Mouse (Mus musculus): Measurements from ENCODE around the gene B3gnt7. TPM values are rescaled to one million over a fixed set of nuclear protein-coding genes. Genes with fewer than 3 reads are reported as not detected.
A peak's percentile ranks its signal among the peaks of the same experiment; 100 is the strongest.

B3gnt7 gene
- 5.3 and 8.1 TPM in 2 replicates for polyA plus RNA-seq (2014; fragmentation: Nextera tagmentation; extraction: Ambion mirVana)

DNA sequence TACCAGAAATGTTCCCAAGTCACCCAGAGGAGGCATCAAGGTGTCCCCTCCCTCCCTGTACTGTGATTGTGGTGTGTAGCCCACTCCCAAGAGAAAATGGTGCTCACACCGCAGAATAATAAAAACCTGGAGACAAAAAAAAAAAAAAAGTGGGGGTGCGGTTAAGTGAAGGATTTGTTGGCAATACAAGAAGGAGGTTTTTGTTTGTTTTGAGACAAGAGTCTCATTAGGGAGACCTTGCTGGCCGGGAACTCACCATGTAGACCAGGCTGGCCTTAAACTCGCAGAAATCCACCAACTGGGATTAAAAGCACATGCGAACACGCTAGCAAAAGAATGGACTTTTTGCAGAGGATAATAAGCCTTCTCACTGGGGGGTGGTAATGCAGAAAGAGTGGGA lies at the start of gene B3gnt7:
Gene B3gnt7, plus strand, starts transcription at position 301 of the 400 bp plus-strand sequence.
- Histone ChIP-seq H3K9me3 (ENCODE audit: control insufficient read depth, low read length) (no peaks in the 10 kb centered on the region), H3K27me3 (ENCODE audit: control insufficient read depth, insufficient read depth, low read length) (peaks cover 12% of the 10 kb centered on the region; the same call in 1 of the 2 replicates), H3K9ac (ENCODE audit: low read depth, low read length) (peak within 1 kb of the TSS; percentile 63), H3K4me3 (ENCODE audit: low read length) (peak within 1 kb of the TSS; percentile 69), H3K36me3 (ENCODE audit: control insufficient read depth, insufficient read depth, low read length) (no peaks in the 10 kb centered on the region), H3K4me2 (replicated peaks; ENCODE audit: low read depth, low read length) (peak within 1 kb of the TSS; percentile 98), H3K27ac (ENCODE audit: low read depth, low read length) (no peak within 1 kb of the TSS), H3K4me1 (ENCODE audit: control insufficient read depth, insufficient read depth, low read length) (no peaks in the 10 kb centered on the region)
- WGBS = 30% methylated on average over 6 of the region's 6 CpGs
- no peak for ATAC-seq (ENCODE audit: low FRiP score, low TSS enrichment)

DNA sequence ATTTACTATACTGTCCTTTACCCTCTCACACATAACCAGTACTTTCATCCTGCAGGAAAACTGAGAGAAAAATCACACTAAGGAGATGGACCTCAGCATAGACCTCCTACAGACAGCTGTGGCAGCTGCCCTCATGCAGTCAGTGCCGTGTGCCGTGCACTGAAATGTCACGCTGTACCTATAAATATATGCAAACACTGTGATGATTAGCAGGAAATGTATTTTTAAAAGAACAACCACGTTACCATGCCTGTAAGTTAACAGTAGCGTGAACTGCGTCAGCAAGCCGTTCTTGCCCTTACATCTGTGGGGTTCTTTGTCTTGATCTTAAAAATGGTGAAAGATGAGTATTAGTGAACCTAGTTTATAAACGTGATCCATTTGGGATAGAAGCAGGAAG lies 49.2 kb upstream of the B3gnt7 start:
- no peak for ATAC-seq (ENCODE audit: low FRiP score, low TSS enrichment)
- 89% methylated on average over 8 of the region's 8 CpGs for WGBS
- no peaks in the 10 kb centered on the region for H3K4me1 ChIP-seq (ENCODE audit: control insufficient read depth, insufficient read depth, low read length)
- no peaks in the 10 kb centered on the region for H3K27me3 ChIP-seq (ENCODE audit: control insufficient read depth, insufficient read depth, low read length)
- H3K4me2 ChIP-seq (replicated peaks; ENCODE audit: low read depth, low read length) = no peak overlapping the region
- H3K9ac ChIP-seq (ENCODE audit: low read depth, low read length) = no peak overlapping the region
- peaks cover 3% of the 10 kb centered on the region; the same call in 1 of the 2 replicates for H3K36me3 ChIP-seq (ENCODE audit: control insufficient read depth, insufficient read depth, low read length)
- H3K27ac ChIP-seq (ENCODE audit: low read depth, low read length) = no peak overlapping the region
- no peak overlapping the region for H3K4me3 ChIP-seq (ENCODE audit: low read length)
- H3K9me3 ChIP-seq (ENCODE audit: control insufficient read depth, low read length) = no peaks in the 10 kb centered on the region

DNA sequence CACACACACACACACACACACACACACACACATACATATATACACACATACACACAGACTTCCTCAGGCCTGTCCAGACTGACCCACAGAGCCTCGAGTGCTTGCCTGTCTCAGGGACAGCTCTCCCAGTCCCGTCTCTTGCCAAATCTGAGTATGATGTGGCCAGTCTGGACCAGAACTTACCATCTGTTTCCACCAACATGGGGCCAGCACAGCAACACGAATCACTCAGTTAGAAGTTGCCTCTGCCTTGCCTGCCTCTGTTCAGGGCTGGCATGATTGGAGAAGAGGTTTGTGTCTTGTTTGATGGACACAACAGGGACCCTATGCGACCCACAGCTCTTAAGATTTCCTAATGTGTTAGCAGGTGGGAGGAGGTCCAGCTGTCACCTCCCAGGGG lies 46.3 kb upstream of the B3gnt7 start:
- Histone ChIP-seq H3K36me3 (ENCODE audit: control insufficient read depth, insufficient read depth, low read length) (no peaks in the 10 kb centered on the region; the same call in 1 of the 2 replicates), H3K27ac (ENCODE audit: low read depth, low read length) (no peak overlapping the region), H3K9ac (ENCODE audit: low read depth, low read length) (no peak overlapping the region), H3K27me3 (ENCODE audit: control insufficient read depth, insufficient read depth, low read length) (no peaks in the 10 kb centered on the region), H3K4me2 (replicated peaks; ENCODE audit: low read depth, low read length) (no peak overlapping the region), H3K4me3 (ENCODE audit: low read length) (no peak overlapping the region), H3K4me1 (ENCODE audit: control insufficient read depth, insufficient read depth, low read length) (no peaks in the 10 kb centered on the region), H3K9me3 (ENCODE audit: control insufficient read depth, low read length) (no peaks in the 10 kb centered on the region)
- ATAC-seq (ENCODE audit: low FRiP score, low TSS enrichment) = no peak
- 69% methylated on average over 4 of the region's 4 CpGs for WGBS

DNA sequence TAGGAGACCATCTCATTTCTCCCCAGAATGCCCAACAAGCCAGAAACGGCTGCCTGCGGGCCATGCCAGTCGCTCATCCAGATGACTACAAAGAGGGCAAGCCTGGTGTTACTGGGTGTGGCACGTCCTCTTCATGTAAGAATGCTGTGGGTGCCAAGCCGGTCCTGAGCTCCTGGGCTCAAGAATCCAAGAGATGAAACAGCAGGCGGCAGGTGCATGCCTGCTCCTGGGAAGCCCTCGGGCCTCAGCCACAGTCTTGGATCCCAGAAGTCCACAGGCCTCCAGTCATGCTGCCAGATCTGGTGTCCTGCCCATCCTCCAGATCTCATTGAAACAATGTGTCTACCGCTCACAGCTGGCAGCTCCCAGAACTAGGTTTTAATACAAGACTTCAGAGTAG lies 45.4 kb upstream of the B3gnt7 start:
- no peak overlapping the region for H3K27ac ChIP-seq (ENCODE audit: low read depth, low read length)
- H3K4me3 ChIP-seq (ENCODE audit: low read length) = no peak overlapping the region
- H3K4me2 ChIP-seq (replicated peaks; ENCODE audit: low read depth, low read length) = no peak overlapping the region
- H3K9me3 ChIP-seq (ENCODE audit: control insufficient read depth, low read length) = no peaks in the 10 kb centered on the region
- H3K9ac ChIP-seq (ENCODE audit: low read depth, low read length) = no peak overlapping the region
- WGBS = 93% methylated on average over 8 of the region's 8 CpGs
- H3K27me3 ChIP-seq (ENCODE audit: control insufficient read depth, insufficient read depth, low read length) = no peaks in the 10 kb centered on the region
- H3K4me1 ChIP-seq (ENCODE audit: control insufficient read depth, insufficient read depth, low read length) = no peaks in the 10 kb centered on the region
- ATAC-seq (ENCODE audit: low FRiP score, low TSS enrichment) = no peak
- H3K36me3 ChIP-seq (ENCODE audit: control insufficient read depth, insufficient read depth, low read length) = no peaks in the 10 kb centered on the region; the same call in 1 of the 2 replicates

DNA sequence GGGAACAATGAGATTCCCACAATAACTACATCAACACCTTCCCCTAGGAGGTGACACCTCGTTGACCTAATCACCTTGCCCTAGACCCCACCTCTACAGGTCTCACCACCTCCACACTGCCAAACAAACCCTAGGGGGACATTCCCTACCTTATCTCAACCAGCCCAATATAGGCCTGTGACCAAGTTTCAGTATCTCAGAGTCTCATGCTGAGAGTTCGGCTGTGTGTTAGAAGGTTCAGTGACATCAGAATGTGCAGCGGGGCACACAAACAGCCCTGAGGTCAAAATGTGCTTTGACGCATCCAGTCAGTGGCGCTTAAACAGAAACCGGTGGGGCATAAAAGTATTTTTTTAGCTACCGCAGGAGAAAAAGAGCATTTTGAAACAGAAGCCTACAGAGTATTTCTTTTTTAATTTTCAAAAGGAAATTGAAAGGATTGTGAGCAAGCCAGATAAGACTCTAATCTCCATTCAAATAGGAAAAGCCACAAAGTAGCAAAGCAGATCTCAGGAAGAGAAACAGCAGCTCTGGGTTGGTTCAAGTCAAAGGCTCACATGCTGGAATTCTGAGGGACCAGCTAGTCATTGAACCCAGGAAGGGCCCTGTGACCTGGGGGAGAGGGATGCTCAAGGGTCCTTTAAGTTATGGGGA lies 44.3 kb upstream of the B3gnt7 start:
- Histone ChIP-seq H3K27ac (ENCODE audit: low read depth, low read length) (no peak overlapping the region), H3K4me2 (replicated peaks; ENCODE audit: low read depth, low read length) (no peak overlapping the region), H3K9ac (ENCODE audit: low read depth, low read length) (no peak overlapping the region), H3K4me3 (ENCODE audit: low read length) (no peak overlapping the region), H3K9me3 (ENCODE audit: control insufficient read depth, low read length) (no peaks in the 10 kb centered on the region), H3K27me3 (ENCODE audit: control insufficient read depth, insufficient read depth, low read length) (no peaks in the 10 kb centered on the region), H3K36me3 (ENCODE audit: control insufficient read depth, insufficient read depth, low read length) (no peaks in the 10 kb centered on the region; the same call in 1 of the 2 replicates), H3K4me1 (ENCODE audit: control insufficient read depth, insufficient read depth, low read length) (no peaks in the 10 kb centered on the region)
- 56% methylated on average over 7 of the region's 7 CpGs for WGBS
- ATAC-seq (ENCODE audit: low FRiP score, low TSS enrichment) = no peak

DNA sequence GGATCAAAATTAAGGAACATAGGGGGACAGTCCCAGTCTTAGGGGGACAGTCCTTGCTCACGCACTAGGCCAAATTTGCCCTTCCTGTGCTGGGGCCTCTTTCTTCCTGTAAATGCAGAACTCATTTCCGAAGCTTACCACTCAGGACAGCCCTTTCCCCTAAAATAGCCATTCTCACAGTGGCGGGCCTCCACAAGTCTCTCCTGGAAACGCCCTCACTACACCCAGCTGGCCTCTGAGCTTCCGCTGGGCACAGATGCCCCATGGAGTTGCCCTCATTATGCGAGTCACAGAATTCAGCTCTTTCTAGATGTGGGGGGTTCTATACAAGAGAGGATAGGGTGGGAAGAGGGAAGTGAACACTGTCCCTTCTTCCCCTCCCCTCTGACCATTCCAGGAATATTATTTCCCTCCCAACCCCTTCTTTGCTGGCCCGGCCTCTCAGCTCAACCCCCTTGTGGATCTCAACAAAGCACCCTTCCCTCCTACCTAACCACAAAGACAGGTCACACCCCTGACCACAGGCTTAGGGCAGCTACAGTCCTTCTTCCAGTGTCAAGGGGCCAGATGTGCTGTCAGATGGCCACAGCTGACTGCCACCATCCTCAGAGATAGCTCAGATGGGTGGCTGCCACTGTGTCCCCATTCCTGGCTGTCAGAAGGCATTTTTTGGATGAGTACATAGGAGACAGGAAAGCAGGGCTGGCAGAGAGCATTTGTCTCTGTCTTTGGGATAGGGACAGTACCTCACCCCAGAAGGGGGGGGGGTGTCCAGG lies 38.9 kb upstream of the B3gnt7 start:
- Histone ChIP-seq H3K4me3 (ENCODE audit: low read length) (no peak overlapping the region), H3K9me3 (ENCODE audit: control insufficient read depth, low read length) (no peaks in the 10 kb centered on the region), H3K9ac (ENCODE audit: low read depth, low read length) (no peak overlapping the region), H3K27me3 (ENCODE audit: control insufficient read depth, insufficient read depth, low read length) (no peaks in the 10 kb centered on the region), H3K4me2 (replicated peaks; ENCODE audit: low read depth, low read length) (no peak overlapping the region), H3K4me1 (ENCODE audit: control insufficient read depth, insufficient read depth, low read length) (no peaks in the 10 kb centered on the region), H3K36me3 (ENCODE audit: control insufficient read depth, insufficient read depth, low read length) (no peaks in the 10 kb centered on the region; the same call in 1 of the 2 replicates), H3K27ac (ENCODE audit: low read depth, low read length) (no peak overlapping the region)
- WGBS = 71% methylated on average over 7 of the region's 7 CpGs
- no peak for ATAC-seq (ENCODE audit: low FRiP score, low TSS enrichment)

DNA sequence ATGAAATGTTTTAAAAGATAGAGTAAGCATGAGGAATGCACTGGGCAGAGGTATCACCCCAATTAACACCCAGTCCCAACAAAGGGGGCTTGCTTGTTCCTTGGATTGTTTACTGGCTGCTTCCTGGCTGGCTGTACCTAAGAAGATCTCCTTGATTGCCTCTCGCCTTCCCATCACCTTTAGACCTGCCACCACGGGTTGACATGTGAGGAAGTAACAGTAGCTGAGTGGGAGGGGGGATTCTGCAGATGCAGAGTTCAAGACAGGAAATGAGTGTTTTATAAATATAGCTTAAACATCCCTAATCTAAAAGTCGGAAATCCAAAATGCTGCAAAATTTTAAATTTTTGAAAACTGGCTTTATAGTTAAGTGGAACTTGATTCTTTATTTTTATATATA lies 37.6 kb upstream of the B3gnt7 start:
- no peak for ATAC-seq (ENCODE audit: low FRiP score, low TSS enrichment)
- Histone ChIP-seq H3K4me2 (replicated peaks; ENCODE audit: low read depth, low read length) (no peak overlapping the region), H3K27me3 (ENCODE audit: control insufficient read depth, insufficient read depth, low read length) (no peaks in the 10 kb centered on the region), H3K9me3 (ENCODE audit: control insufficient read depth, low read length) (no peaks in the 10 kb centered on the region), H3K9ac (ENCODE audit: low read depth, low read length) (no peak overlapping the region), H3K36me3 (ENCODE audit: control insufficient read depth, insufficient read depth, low read length) (no peaks in the 10 kb centered on the region), H3K4me3 (ENCODE audit: low read length) (no peak overlapping the region), H3K27ac (ENCODE audit: low read depth, low read length) (no peak overlapping the region), H3K4me1 (ENCODE audit: control insufficient read depth, insufficient read depth, low read length) (no peaks in the 10 kb centered on the region)
- 38% methylated on average over 3 of the region's 3 CpGs for WGBS

DNA sequence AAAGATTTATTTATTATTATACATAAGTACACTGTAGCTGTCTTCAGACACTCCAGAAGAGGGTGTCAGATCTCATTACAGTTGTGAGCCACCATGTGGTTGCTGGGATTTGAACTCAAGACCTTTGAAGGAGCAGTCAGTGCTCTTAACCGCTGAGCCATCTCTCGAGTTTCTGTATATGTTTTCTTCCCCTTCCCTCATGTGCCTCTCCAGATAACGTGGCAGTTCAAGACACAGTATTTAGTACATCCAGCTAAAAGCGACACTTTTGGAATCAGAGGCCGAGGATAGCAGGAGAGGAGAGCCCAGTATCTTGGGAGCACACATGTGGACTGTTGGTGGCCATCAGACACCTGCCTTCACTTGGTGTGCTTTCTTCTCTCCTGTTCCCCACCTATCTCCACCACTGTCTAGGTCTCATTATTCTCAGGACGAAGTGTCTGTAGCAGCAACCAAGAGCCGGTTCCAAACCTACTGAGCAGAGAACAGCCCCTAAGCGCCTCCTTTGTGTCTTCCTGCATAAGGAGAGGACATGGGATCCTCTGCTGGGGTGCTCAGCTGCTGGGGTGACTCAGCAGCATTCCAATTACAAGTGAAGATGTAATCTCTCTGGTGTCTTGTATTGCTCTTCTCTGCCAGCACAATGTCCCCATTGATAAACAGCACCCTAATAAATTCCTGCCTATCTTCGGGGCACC lies 34.0 kb upstream of the B3gnt7 start:
- Histone ChIP-seq H3K27ac (ENCODE audit: low read depth, low read length) (no peak overlapping the region), H3K27me3 (ENCODE audit: control insufficient read depth, insufficient read depth, low read length) (no peaks in the 10 kb centered on the region), H3K36me3 (ENCODE audit: control insufficient read depth, insufficient read depth, low read length) (no peaks in the 10 kb centered on the region), H3K4me3 (ENCODE audit: low read length) (no peak overlapping the region), H3K9me3 (ENCODE audit: control insufficient read depth, low read length) (no peaks in the 10 kb centered on the region), H3K4me2 (replicated peaks; ENCODE audit: low read depth, low read length) (no peak overlapping the region), H3K9ac (ENCODE audit: low read depth, low read length) (no peak overlapping the region), H3K4me1 (ENCODE audit: control insufficient read depth, insufficient read depth, low read length) (no peaks in the 10 kb centered on the region)
- 89% methylated on average over 9 of the region's 9 CpGs for WGBS
- no peak for ATAC-seq (ENCODE audit: low FRiP score, low TSS enrichment)

DNA sequence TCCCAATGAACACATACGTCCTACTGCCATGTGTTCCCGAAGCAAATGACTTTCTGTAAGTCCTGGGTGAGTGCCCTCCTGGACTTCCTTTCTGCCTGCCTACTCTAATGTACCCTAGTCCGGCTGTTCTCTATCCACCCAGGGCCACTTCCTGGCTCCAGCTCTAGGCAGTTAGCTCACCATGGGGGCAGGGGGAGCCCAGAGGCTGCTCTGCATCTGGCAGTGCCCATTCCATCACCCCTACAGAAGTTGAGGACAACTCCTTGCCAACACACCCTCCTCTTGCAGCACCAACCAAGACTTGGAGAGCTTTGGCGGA lies 33.5 kb upstream of the B3gnt7 start:
- no peak overlapping the region for H3K4me2 ChIP-seq (replicated peaks; ENCODE audit: low read depth, low read length)
- no peak overlapping the region for H3K4me3 ChIP-seq (ENCODE audit: low read length)
- no peaks in the 10 kb centered on the region for H3K9me3 ChIP-seq (ENCODE audit: control insufficient read depth, low read length)
- H3K27me3 ChIP-seq (ENCODE audit: control insufficient read depth, insufficient read depth, low read length) = no peaks in the 10 kb centered on the region
- no peak overlapping the region for H3K9ac ChIP-seq (ENCODE audit: low read depth, low read length)
- ATAC-seq (ENCODE audit: low FRiP score, low TSS enrichment) = no peak
- no peaks in the 10 kb centered on the region for H3K36me3 ChIP-seq (ENCODE audit: control insufficient read depth, insufficient read depth, low read length)
- H3K4me1 ChIP-seq (ENCODE audit: control insufficient read depth, insufficient read depth, low read length) = no peaks in the 10 kb centered on the region
- H3K27ac ChIP-seq (ENCODE audit: low read depth, low read length) = no peak overlapping the region
- 65% methylated on average over 4 of the region's 4 CpGs for WGBS

Data from kidney, embryonic 14.5 days (tissue).